Mouse (Mus musculus): Measurements from ENCODE around the gene 1600014C23Rik. TPM values are rescaled to one million over a fixed set of nuclear protein-coding genes. Genes with fewer than 3 reads are reported as not detected.

1600014C23Rik gene
- total and polyA plus RNA-seq, 3 experiments: 0.81 to 2.7 TPM; not detected in 1

DNA sequence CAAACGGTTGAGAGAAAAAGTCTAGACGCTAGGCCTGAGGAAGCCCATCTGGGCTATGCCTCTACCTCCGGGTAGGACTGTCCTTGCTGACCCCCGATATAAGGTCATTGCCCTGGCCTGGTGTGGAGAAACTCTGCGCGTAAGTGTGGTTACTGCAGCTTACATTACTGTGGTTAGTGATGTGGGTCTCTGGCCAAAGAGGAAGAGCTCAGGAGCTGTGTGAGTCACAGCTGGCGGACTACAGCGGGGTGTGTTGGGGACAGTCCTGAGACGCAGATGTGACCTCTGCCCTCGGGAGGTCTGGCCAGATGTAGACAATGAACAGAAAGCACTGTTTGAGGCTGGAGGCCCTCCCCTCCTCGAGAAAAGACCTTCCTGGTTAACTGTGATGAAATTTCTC is 19.0 kb upstream of the 1600014C23Rik start:
- no peak overlapping the region for H3K9ac ChIP-seq (ENCODE audit: control insufficient read depth, low read depth, low read length, poor library complexity, severe bottlenecking)
- no peaks in the 10 kb centered on the region for H3K27me3 ChIP-seq (ENCODE audit: control insufficient read depth in 1 of 2, insufficient read depth in 2 of 2, low read length in 2 of 2)
- H3K79me2 ChIP-seq (ENCODE audit: control insufficient read depth, insufficient read depth, low read length, poor library complexity): no peaks in the 10 kb centered on the region
- peaks cover 0 to 2% of the 10 kb centered on the region in 2 experiments; a peak in 2 of 4 replicates for H3K36me3 ChIP-seq (ENCODE audit: control insufficient read depth in 1 of 2, insufficient read depth in 2 of 2, low read length in 2 of 2)
- TF ChIP-seq TCF12 (IDR thresholded peaks at IDR 0.05; ENCODE audit: low read depth, low read length) (no peak), USF2 (IDR thresholded peaks at IDR 0.05; ENCODE audit: borderline replicate concordance in 1 of 2, insufficient read depth in 1 of 2, low read depth in 1 of 2, low read length in 2 of 2) (no peak), ZNF384 (IDR thresholded peaks at IDR 0.05; ENCODE audit: low read depth, low read length) (no peak), RCOR1 (IDR thresholded peaks at IDR 0.05; ENCODE audit: low read depth, low read length) (no peak), SMC3 (IDR thresholded peaks at IDR 0.05; ENCODE audit: low read depth, low read length) (no peak), ELF1 (IDR thresholded peaks at IDR 0.05; ENCODE audit: low read depth, low read length) (no peak), BHLHE40 (IDR thresholded peaks at IDR 0.05; ENCODE audit: borderline replicate concordance, low read depth, low read length) (no peak), NRF1 (IDR thresholded peaks at IDR 0.05; ENCODE audit: insufficient read depth, low read depth, low read length, poor library complexity, severe bottlenecking) (no peak), UBTF (IDR thresholded peaks at IDR 0.05; ENCODE audit: borderline replicate concordance, insufficient read depth, low read depth, low read length) (no peak), HCFC1 (IDR thresholded peaks at IDR 0.05; ENCODE audit: low read depth, low read length) (no peak)
- H3K9me3 ChIP-seq (replicated peaks; ENCODE audit: insufficient read depth, low read length): no peaks in the 10 kb centered on the region
- H3K27ac ChIP-seq (ENCODE audit: control insufficient read depth, low read depth, low read length): no peak overlapping the region
- no peak overlapping the region for H3K4me3 ChIP-seq (ENCODE audit: control insufficient read depth in 1 of 2, insufficient read depth in 1 of 2, low read depth in 2 of 2, low read length in 2 of 2)
- peaks cover 0 to 6% of the 10 kb centered on the region in 2 experiments; a peak in 3 of 4 replicates for H3K4me1 ChIP-seq (ENCODE audit: control insufficient read depth in 1 of 2, insufficient read depth in 2 of 2, low read length in 2 of 2)
- DNase-seq (ENCODE audit: low read depth, low spot score): no peak

DNA sequence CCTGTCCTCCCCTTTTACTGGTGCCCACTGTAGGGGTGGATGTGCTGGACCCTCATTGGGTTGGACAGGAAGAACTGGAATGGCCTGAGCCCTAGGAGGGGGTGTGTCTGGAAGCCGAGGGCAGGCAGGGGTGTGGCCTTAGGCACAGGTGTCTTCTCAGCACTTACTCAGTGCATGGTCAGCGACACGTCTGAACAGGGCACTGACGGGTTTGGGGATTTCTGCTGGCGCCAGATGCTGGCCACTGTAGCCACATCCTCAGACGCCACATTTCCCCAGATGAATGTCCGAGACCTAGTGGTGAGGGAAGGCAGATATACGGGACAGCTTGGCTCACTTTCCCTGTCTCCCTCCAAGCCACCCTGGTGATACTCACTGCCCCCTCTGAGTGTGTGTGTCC is 18.4 kb upstream of the 1600014C23Rik start:
- Histone ChIP-seq H3K9me3 (replicated peaks; ENCODE audit: insufficient read depth, low read length) (no peaks in the 10 kb centered on the region), H3K27me3 (ENCODE audit: control insufficient read depth in 1 of 2, insufficient read depth in 2 of 2, low read length in 2 of 2) (no peaks in the 10 kb centered on the region), H3K36me3 (ENCODE audit: control insufficient read depth in 1 of 2, insufficient read depth in 2 of 2, low read length in 2 of 2) (peaks cover 0 to 2% of the 10 kb centered on the region in 2 experiments; a peak in 2 of 4 replicates), H3K27ac (ENCODE audit: control insufficient read depth, low read depth, low read length) (no peak overlapping the region), H3K9ac (ENCODE audit: control insufficient read depth, low read depth, low read length, poor library complexity, severe bottlenecking) (no peak overlapping the region), H3K79me2 (ENCODE audit: control insufficient read depth, insufficient read depth, low read length, poor library complexity) (no peaks in the 10 kb centered on the region), H3K4me3 (ENCODE audit: control insufficient read depth in 1 of 2, insufficient read depth in 1 of 2, low read depth in 2 of 2, low read length in 2 of 2) (no peak overlapping the region), H3K4me1 (ENCODE audit: control insufficient read depth in 1 of 2, insufficient read depth in 2 of 2, low read length in 2 of 2) (peaks cover 4 to 13% of the 10 kb centered on the region in 2 experiments; a peak in 3 of 4 replicates)
- DNase-seq (ENCODE audit: low read depth, low spot score): no peak
- TF ChIP-seq MAFK (IDR thresholded peaks at IDR 0.05; ENCODE audit: borderline replicate concordance, low read depth, low read length) (no peak), ZC3H11A (IDR thresholded peaks at IDR 0.05; ENCODE audit: low read depth, low read length) (no peak), GABPA (IDR thresholded peaks at IDR 0.05; ENCODE audit: low read depth, low read length) (no peak), MAX (IDR thresholded peaks at IDR 0.05; ENCODE audit: low read length) (no peak), MYC (IDR thresholded peaks at IDR 0.05; ENCODE audit: low read depth, low read length) (no peak), RCOR1 (IDR thresholded peaks at IDR 0.05; ENCODE audit: low read depth, low read length) (no peak)
